Mouse (Mus musculus) forebrain, embryonic 13.5 days (tissue): ENCODE measurements around the gene Mfrp. TPM values are rescaled to one million over a fixed set of nuclear protein-coding genes. Genes with fewer than 3 reads are reported as not detected.

Experiments
- ATAC-seq: fragments of 200-750 bp; cut with Nextera tagmentation; 2 replicates; pipeline ENCODE4 v1.8.0; 2017
- H3K27ac ChIP-seq: fragments of 300-500 bp; sonication (generic); 2 replicates; pipeline ENCODE4 v1.5.1; 2015; ENCODE audit warnings: inconsistent platforms, mild to moderate bottlenecking, moderate library complexity
- H3K27me3 ChIP-seq: fragments of 300-500 bp; sonication (generic); 2 replicates; pipeline ENCODE4 v1.6.1; 2015; ENCODE audit warnings: mild to moderate bottlenecking, inconsistent platforms
- H3K36me3 ChIP-seq: fragments of 300-500 bp; sonication (generic); 2 replicates; pipeline ENCODE4 v1.6.1; 2015; ENCODE audit warnings: mild to moderate bottlenecking, inconsistent platforms; ENCODE audit not compliant: poor library complexity, severe bottlenecking
- H3K4me1 ChIP-seq: fragments of 300-500 bp; sonication (generic); 2 replicates; pipeline ENCODE4 v1.6.1; 2015; ENCODE audit warnings: inconsistent platforms
- H3K4me2 ChIP-seq: fragments of 300-500 bp; sonication (generic); 2 replicates; pipeline ENCODE4 v1.6.1; 2015; ENCODE audit warnings: inconsistent platforms, mild to moderate bottlenecking, moderate library complexity
- H3K4me3 ChIP-seq: fragments of 300-500 bp; sonication (generic); 2 replicates; pipeline ENCODE4 v1.5.1; 2015; ENCODE audit warnings: mild to moderate bottlenecking, inconsistent platforms
- H3K9ac ChIP-seq: fragments of 300-500 bp; sonication (generic); 2 replicates; pipeline ENCODE4 v1.6.1; 2015; ENCODE audit warnings: mild to moderate bottlenecking, inconsistent platforms
- H3K9me3 ChIP-seq: fragments of 300-500 bp; sonication (generic); replicated peaks from 2 replicates; pipeline ENCODE4 v1.6.1; 2016; ENCODE audit warnings: inconsistent platforms
- WGBS: fragments of 180-500 bp; shearing (Covaris S2); methylation state at CpG from one replicate; pipeline ENCODE4 v1.1.7; 2015; 5-methylcytosine and 5-hydroxymethylcytosine counted together
- polyA plus RNA-seq: library from polyadenylated mRNA; unstranded; fragments of >200 nt; fragmentation: Nextera tagmentation; extraction: Ambion mirVana; gene quantifications from 2 replicates; pipeline ENCODE4 v1.2.1, GENCODE M21; 2015

The Mfrp gene
- 0.06 and 0.23 TPM in 2 replicates for polyA plus RNA-seq

DNA sequence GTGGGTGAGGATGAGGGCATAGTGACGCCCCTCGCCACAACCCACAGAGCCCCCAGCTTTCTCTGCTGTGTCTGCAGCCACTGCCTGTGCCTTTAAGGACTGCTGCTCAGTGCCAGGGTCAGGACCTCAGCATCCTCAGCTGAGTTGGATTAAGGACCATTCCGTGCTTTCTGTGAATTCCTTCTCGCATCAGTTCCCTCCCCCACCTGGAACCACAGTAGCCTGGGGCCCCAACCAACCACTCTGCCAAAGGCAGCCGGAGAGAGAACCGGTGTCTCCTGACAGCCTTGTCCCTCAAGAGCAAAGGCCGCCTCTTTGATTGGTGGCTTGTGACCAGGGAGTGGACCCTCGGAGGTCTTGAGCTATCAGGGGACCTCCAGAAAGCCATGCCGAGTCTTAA is at the start of gene Mfrp:
Gene Mfrp, plus strand, starts transcription at position 240 of the 400 bp plus-strand sequence.
- ATAC-seq: no peak
- peaks cover 30% of the 10 kb centered on the region for H3K36me3 ChIP-seq
- H3K4me2 ChIP-seq: no peak within 1 kb of the TSS
- no peak within 1 kb of the TSS for H3K27ac ChIP-seq
- no peak within 1 kb of the TSS for H3K4me3 ChIP-seq
- 57% methylated on average over 9 of the region's 9 CpGs for WGBS
- H3K9ac ChIP-seq: no peak within 1 kb of the TSS
- peaks cover 15% of the 10 kb centered on the region for H3K4me1 ChIP-seq
- H3K9me3 ChIP-seq: no peaks in the 10 kb centered on the region
- no peaks in the 10 kb centered on the region for H3K27me3 ChIP-seq

DNA sequence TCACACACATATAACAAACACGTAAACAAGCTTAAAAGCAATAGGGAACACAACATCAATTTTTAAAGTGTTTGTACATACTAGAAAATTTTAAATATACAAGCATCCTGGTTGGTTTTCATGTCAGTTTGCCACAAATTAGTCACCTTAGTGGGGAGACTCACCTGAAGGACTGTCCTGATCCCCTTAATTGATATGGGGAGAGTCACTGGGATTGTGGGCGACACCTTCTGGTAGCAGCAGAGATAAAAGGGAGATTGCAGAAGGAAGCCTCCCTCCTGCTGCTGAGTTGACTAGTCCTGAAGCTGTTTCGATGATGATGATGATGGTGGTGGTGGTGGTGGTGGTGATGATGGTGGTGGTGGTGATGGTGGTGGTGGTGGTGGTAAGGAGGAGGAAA is 48.7 kb upstream of the Mfrp start:
- Histone ChIP-seq H3K27me3 (peaks cover 4% of the 10 kb centered on the region; the same call in 1 of the 2 replicates), H3K9ac (no peak overlapping the region), H3K4me2 (no peak overlapping the region), H3K27ac (no peak overlapping the region), H3K36me3 (no peaks in the 10 kb centered on the region), H3K9me3 (no peaks in the 10 kb centered on the region; the same call in 1 of the 2 replicates), H3K4me3 (no peak overlapping the region), H3K4me1 (no peaks in the 10 kb centered on the region)
- WGBS: 69% methylated on average over 3 of the region's 3 CpGs
- no peak for ATAC-seq

DNA sequence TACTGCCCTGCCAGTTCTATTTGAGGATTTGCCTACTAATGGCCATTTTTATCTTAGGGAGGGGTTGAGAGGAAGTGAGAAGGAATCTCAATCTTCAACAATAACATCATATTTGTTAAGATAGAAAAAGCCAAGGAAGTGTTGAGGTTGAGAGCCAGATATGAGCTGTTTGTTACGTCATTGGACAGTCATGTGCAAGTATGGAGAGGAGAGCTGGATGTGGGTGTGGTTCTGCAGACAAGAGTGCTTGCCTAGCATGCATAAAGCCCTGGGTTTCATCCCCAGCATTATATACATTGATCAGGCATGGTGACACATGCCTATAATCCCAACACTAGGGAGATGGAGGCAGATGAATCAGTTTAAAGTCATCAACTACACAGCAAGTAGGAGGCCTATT is 47.6 kb upstream of the Mfrp start:
- Histone ChIP-seq H3K4me2 (no peak overlapping the region), H3K4me3 (no peak overlapping the region), H3K4me1 (no peaks in the 10 kb centered on the region), H3K9ac (no peak overlapping the region), H3K9me3 (no peaks in the 10 kb centered on the region; the same call in 1 of the 2 replicates), H3K27ac (no peak overlapping the region), H3K36me3 (no peaks in the 10 kb centered on the region), H3K27me3 (peaks cover 4% of the 10 kb centered on the region; the same call in 1 of the 2 replicates)
- 78% methylated on average over 1 of the region's 1 CpGs for WGBS
- ATAC-seq: no peak

DNA sequence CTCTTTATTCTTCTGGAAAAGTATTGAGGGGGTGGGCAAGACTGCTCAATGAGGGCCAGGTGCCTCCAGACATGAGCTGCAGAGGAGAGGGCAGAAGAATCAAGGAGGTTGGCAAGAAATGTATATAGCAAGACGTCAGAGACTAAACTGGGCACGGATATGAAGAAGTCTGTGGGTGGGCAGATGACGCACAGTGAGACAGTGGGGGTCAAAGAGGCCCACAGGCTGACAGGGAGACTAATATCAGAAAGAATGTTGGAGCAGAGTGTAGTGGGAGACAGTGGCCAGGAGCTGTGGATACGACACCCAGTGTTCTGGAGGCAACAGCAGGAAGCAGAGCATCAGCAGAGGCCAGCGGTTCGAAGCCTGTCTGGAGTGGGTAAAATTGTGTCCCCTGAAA is 42.9 kb upstream of the Mfrp start:
- Histone ChIP-seq H3K4me1 (no peaks in the 10 kb centered on the region), H3K36me3 (no peaks in the 10 kb centered on the region), H3K9me3 (no peaks in the 10 kb centered on the region; the same call in 1 of the 2 replicates), H3K4me3 (no peak overlapping the region), H3K9ac (no peak overlapping the region), H3K27me3 (peaks cover 7% of the 10 kb centered on the region; the same call in 1 of the 2 replicates), H3K27ac (no peak overlapping the region), H3K4me2 (no peak overlapping the region)
- WGBS: 89% methylated on average over 6 of the region's 6 CpGs
- ATAC-seq: no peak

DNA sequence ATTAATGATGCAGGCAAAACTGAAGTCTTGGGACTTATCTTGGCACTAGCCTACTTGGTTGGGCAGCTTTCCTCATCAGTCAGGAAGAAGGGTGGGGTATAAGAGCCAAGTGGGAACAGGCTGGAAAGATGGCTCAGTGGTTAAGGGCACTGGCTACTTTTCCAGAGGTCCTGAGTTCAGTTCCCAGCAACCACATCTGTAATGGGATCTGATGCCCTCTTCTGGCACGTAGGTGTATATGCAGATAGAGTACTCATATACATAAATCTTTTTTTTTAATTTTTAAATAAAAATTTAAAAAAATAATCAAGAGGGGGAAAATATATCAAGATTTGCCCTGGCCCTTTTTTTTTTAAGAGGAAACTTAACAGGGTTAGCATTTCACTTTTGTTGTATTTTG is 36.4 kb upstream of the Mfrp start:
- H3K27ac ChIP-seq: no peak overlapping the region
- no peak for ATAC-seq
- no peak overlapping the region for H3K4me2 ChIP-seq
- no peaks in the 10 kb centered on the region for H3K9me3 ChIP-seq
- peaks cover 6% of the 10 kb centered on the region; the same call in 1 of the 2 replicates for H3K27me3 ChIP-seq
- 52% methylated on average over 1 of the region's 1 CpGs for WGBS
- H3K36me3 ChIP-seq: no peaks in the 10 kb centered on the region
- H3K4me1 ChIP-seq: peaks cover 9% of the 10 kb centered on the region
- H3K9ac ChIP-seq: no peak overlapping the region
- H3K4me3 ChIP-seq: no peak overlapping the region

DNA sequence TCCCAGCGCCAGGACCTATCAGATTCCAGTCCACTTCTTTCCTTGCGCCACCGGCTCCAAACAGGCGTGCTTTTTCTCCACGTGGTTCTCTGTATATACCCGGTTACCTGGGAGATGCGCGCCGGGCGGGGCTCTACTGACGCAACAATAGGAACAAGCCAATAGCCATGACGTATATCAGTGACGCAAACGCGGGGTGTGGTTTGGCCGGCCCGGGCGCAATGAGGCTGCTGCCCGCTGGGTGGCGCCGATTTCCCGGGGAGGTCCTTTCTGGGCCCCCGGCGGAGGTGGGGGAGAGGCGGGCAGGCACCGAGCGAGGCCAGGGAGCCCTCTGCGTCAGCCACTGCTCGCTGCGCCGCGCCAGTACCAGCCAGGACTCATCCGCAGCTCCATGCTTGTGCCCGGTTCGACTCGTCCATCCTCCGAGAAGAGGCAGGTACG is 34.7 kb upstream of the Mfrp start, which contains the start of gene Usp2:
Gene Usp2, plus strand, starts transcription at position 237 of the 441 bp plus-strand sequence.
- peak within 1 kb of the TSS; percentile 83 for H3K4me2 ChIP-seq
- peak within 1 kb of the TSS; percentile 63 for H3K9ac ChIP-seq
- H3K36me3 ChIP-seq: no peaks in the 10 kb centered on the region
- no peak within 1 kb of the TSS; the same call in 1 of the 2 replicates for H3K27ac ChIP-seq
- H3K9me3 ChIP-seq: no peaks in the 10 kb centered on the region
- peaks cover 8% of the 10 kb centered on the region; the same call in 1 of the 2 replicates for H3K27me3 ChIP-seq
- peak; percentile 98 for ATAC-seq
- H3K4me3 ChIP-seq: peak within 1 kb of the TSS; percentile 48
- peaks cover 24% of the 10 kb centered on the region for H3K4me1 ChIP-seq
- whole genome bisulfite sequencing: under 1% methylated on average over 37 of the region's 38 CpGs

DNA sequence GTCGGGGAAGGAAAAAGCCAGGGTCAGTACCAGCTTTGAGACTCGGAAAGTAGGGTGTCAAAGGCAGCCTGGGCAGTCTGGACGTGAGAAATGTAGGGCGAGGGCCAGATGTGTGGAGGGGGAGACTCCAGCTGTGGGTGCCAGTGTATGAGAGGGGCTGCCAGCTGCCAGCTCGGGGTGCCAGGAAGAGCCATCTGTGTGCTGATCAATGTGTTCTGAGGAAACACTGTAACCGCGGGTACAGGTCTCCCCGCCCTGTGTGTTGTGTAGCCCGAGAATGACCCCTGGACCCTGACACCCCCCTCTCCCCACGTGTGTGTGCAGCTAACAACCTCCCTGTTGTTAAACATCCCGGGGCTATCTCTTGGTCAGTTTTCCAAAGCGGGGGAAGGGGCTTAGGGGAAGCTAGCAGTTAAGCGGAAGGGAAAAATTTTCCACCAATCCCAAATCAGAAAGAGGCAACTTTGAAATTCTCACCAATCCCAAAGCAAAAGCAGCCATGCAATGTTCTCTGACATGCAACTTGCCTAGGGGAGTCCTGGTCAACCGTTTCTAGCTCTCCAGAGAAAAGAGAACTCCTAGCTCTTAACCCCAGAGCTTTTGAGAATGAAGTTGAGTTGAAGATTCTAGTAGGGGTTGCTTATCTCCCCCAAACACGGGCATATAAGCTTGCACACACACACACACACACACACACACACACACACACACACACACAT is 34.1 kb upstream of the Mfrp start:
- Histone ChIP-seq H3K9me3 (no peaks in the 10 kb centered on the region), H3K4me3 (peak overlapping the region; percentile 48), H3K36me3 (no peaks in the 10 kb centered on the region), H3K4me2 (peak overlapping the region; percentile 83), H3K4me1 (peaks cover 30% of the 10 kb centered on the region), H3K9ac (peak overlapping the region; percentile 63), H3K27ac (no peak overlapping the region), H3K27me3 (peaks cover 8% of the 10 kb centered on the region; the same call in 1 of the 2 replicates)
- WGBS: 12% methylated on average over 15 of the region's 15 CpGs
- ATAC-seq: no peak; the same call in 1 of the 2 replicates

DNA sequence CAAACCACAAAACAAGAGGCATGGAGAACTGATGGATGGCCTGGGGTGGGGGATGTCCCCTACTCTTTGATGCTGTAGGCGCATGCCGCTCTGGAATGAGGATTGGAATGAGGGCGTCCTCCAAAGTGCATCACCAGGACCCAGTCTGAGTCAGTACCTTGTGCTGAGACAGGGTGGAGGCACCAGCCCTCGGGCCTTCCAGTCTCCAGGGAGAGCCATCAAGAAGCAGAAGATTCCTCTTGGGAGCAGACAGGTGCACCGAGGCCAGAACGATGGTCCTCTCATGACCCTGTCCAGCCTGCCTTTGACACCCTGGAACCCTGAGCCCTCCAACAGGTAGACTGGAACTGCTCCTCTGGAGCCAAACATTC is 33.6 kb upstream of the Mfrp start:
- Histone ChIP-seq H3K4me2 (no peak overlapping the region), H3K4me3 (no peak overlapping the region), H3K4me1 (peaks cover 36% of the 10 kb centered on the region), H3K27me3 (peaks cover 8% of the 10 kb centered on the region; the same call in 1 of the 2 replicates), H3K9me3 (no peaks in the 10 kb centered on the region), H3K36me3 (no peaks in the 10 kb centered on the region), H3K27ac (no peak overlapping the region), H3K9ac (no peak overlapping the region)
- ATAC-seq: no peak
- WGBS: 83% methylated on average over 6 of the region's 6 CpGs

DNA sequence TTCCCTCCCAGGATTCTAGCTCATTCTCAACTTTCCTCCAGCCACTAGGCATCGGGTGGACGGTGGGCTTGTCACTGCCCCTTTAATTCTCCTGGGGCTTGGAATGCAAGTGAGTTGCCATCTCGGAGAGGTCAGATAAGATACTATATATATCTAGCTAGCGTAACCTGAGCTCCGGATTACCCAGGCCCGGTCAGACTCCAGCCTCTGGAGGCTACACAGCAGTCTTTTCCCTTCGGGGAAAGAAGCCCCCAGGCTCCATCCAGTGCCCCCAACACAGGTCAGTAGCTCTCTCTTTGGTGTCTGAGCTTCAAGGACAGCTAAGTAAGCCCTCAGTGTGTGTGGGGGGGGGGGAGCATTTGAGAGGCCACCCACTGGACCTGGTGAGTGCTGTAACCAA is 32.3 kb upstream of the Mfrp start:
- WGBS: 36% methylated on average over 7 of the region's 7 CpGs
- H3K27ac ChIP-seq: no peak overlapping the region
- no peaks in the 10 kb centered on the region for H3K9me3 ChIP-seq
- H3K9ac ChIP-seq: no peak overlapping the region
- 0 out of 2 replicates have a peak, but pooled peaks cover 8% of the 10 kb centered on the region for H3K27me3 ChIP-seq
- peaks cover 42% of the 10 kb centered on the region for H3K4me1 ChIP-seq
- H3K36me3 ChIP-seq: no peaks in the 10 kb centered on the region
- no peak overlapping the region for H3K4me2 ChIP-seq
- no peak overlapping the region for H3K4me3 ChIP-seq
- no peak for ATAC-seq

DNA sequence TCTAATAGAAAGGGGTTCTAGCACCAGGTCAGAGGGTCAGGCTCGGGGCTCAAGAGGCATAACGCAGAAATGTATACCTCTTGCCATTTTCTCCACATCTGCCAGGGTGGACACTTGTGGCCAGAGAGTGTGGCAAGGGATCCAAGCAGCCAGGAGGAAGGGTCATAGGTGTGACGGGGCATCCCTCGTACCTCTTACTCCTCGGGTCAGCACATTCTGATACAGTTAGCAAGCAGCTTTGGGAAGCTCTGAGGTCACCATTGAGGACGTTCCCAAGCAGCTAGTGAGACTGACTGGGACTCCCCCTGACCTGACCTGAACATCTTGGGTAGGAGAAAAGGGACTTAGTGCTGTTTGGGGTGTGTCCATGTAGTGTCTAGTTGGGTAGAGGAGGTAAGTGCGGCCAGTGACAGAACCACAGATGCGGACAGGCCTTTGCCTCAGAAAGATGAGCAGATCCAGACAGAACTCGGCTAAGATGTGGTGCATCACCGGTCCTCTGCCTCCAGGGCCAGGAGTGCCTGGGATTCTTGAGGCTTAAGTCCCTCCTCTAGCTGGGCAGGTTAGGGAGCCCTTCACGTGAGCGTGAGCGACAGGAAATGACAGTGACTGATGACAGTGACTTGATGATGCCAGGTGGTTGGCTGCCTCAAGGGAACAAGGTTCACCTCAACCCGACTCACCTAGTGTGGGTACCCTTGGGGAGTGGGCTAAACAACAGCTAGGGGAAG is 31.3 kb upstream of the Mfrp start:
- Histone ChIP-seq H3K4me1 (peaks cover 42% of the 10 kb centered on the region), H3K4me3 (no peak overlapping the region), H3K36me3 (no peaks in the 10 kb centered on the region), H3K27me3 (0 out of 2 replicates have a peak, but pooled peaks cover 8% of the 10 kb centered on the region), H3K27ac (no peak overlapping the region), H3K9ac (no peak overlapping the region), H3K9me3 (no peaks in the 10 kb centered on the region), H3K4me2 (no peak overlapping the region)
- no peak for ATAC-seq
- 83% methylated on average over 14 of the region's 14 CpGs for WGBS

DNA sequence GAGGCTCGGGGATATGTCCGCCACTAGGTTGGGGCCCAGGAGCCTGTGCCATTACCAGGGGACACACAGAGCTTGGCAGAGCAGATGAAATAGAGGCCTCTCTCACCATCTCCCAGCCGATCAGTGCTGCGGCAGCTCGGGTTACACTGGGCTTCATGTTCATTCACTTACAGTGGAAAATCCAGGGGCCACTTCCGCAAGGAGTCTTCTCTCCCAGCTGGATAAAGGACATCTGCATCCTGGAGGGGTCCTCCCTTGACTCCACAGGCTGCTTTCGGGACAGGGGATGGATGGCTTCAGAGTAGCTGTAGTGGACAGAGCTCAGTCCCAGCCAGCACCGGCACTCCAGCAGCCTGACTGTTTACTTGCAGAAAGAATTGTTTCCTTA is 30.7 kb upstream of the Mfrp start:
- Histone ChIP-seq H3K4me1 (peaks cover 42% of the 10 kb centered on the region), H3K36me3 (no peaks in the 10 kb centered on the region), H3K27me3 (0 out of 2 replicates have a peak, but pooled peaks cover 8% of the 10 kb centered on the region), H3K9ac (no peak overlapping the region), H3K9me3 (no peaks in the 10 kb centered on the region), H3K27ac (no peak overlapping the region), H3K4me2 (no peak overlapping the region), H3K4me3 (no peak overlapping the region)
- ATAC-seq: no peak
- 51% methylated on average over 8 of the region's 8 CpGs for WGBS
